Comparison of ENCODE assay signal across 7 mouse cellular contexts in genomic region chr17:33950131-33950625, GRCm38 (mm10). TPM values are rescaled to one million over a fixed set of nuclear protein-coding genes. Genes with fewer than 3 reads are reported as not detected.
DNase-seq lines count a peak whose midpoint lies in the region; ATAC-seq and TF ChIP-seq lines count a peak whose summit lies in the region.

No protein-coding gene starts in this region.

- no peak for DNase-seq in lung, adult 18-20 months
- DNase-seq in forebrain, embryonic 10.5 days (ENCODE audit: extremely low spot score, low spot score) = no peak
- DNase-seq in right cerebral cortex, postnatal 14 days = no peak
- no peak for DNase-seq in ovary, adult 18-20 months (ENCODE audit: low spot score)

- 73% methylated on average over 10 of the region's 10 CpGs for WGBS in lung, embryonic 15.5 days
- 78% methylated on average over 10 of the region's 10 CpGs for WGBS in forebrain, embryonic 10.5 days
- WGBS in intestine, postnatal 0 days = 75% methylated on average over 10 of the region's 10 CpGs
- 63% methylated on average over 10 of the region's 10 CpGs for whole genome bisulfite sequencing in olfactory bulb, adult 2 months

- peaks cover 56% of the 10 kb centered on the region for H3K36me3 ChIP-seq in lung, embryonic 15.5 days
- peaks cover 96% of the 10 kb centered on the region for H3K36me3 ChIP-seq in forebrain, embryonic 10.5 days (replicated peaks)
- peaks cover 28% of the 10 kb centered on the region for H3K36me3 ChIP-seq in intestine, postnatal 0 days (ENCODE audit: control insufficient read depth, insufficient read depth)

- peaks cover 46% of the 10 kb centered on the region for H3K4me1 ChIP-seq in lung, embryonic 15.5 days
- H3K4me1 ChIP-seq in forebrain, embryonic 10.5 days = peaks cover 49% of the 10 kb centered on the region
- H3K4me1 ChIP-seq in intestine, postnatal 0 days (replicated peaks; ENCODE audit: control insufficient read depth, insufficient read depth, low read length) = peaks cover 4% of the 10 kb centered on the region; the same call in 1 of the 2 replicates
- H3K4me1 ChIP-seq in olfactory bulb, adult 2 months (ENCODE audit: control insufficient read depth, insufficient read depth, low read length) = peaks cover 35% of the 10 kb centered on the region

- TF ChIP-seq POLR2A in olfactory bulb, adult 2 months (IDR thresholded peaks at IDR 0.05; ENCODE audit: insufficient read depth, low read depth, low read length) = no peak

- no peak for TF ChIP-seq CTCF in intestine, postnatal 0 days (IDR thresholded peaks at IDR 0.05; ENCODE audit: low read depth)
- TF ChIP-seq CTCF in olfactory bulb, adult 2 months (IDR thresholded peaks at IDR 0.05; ENCODE audit: insufficient read depth, low read depth, low read length) = no peak

- no peak overlapping the region for H3K9ac ChIP-seq in lung, embryonic 15.5 days
- H3K9ac ChIP-seq in intestine, postnatal 0 days (ENCODE audit: low read depth, low read length) = peak overlapping the region; percentile 59; the same call in 1 of the 2 replicates

- no peak for ATAC-seq in lung, embryonic 15.5 days (ENCODE audit: borderline replicate concordance, extremely low read depth, low FRiP score, low TSS enrichment)
- no peak for ATAC-seq in intestine, postnatal 0 days

- peak overlapping the region; percentile 90 for H3K4me2 ChIP-seq in lung, embryonic 15.5 days
- H3K4me2 ChIP-seq in intestine, postnatal 0 days (replicated peaks; ENCODE audit: low read depth) = peak overlapping the region; percentile 95

- H3K4me3 ChIP-seq in lung, embryonic 15.5 days = peak overlapping the region; percentile 47
- H3K4me3 ChIP-seq in forebrain, embryonic 10.5 days = peak overlapping the region; percentile 56
- H3K4me3 ChIP-seq in intestine, postnatal 0 days (ENCODE audit: low read depth, low read length) = peak overlapping the region; percentile 51
- peak overlapping the region; percentile 72 for H3K4me3 ChIP-seq in olfactory bulb, adult 2 months (ENCODE audit: insufficient read depth, low read depth, low read length)

- H3K9me3 ChIP-seq in lung, embryonic 15.5 days = no peaks in the 10 kb centered on the region
- no peaks in the 10 kb centered on the region for H3K9me3 ChIP-seq in forebrain, embryonic 10.5 days
- H3K9me3 ChIP-seq in intestine, postnatal 0 days (ENCODE audit: control insufficient read depth) = no peaks in the 10 kb centered on the region

- H3K27ac ChIP-seq in lung, embryonic 15.5 days = peak overlapping the region; percentile 90; the same call in 1 of the 2 replicates
- H3K27ac ChIP-seq in forebrain, embryonic 10.5 days = peak overlapping the region; percentile 86
- peak overlapping the region; percentile 80 for H3K27ac ChIP-seq in intestine, postnatal 0 days (ENCODE audit: low read depth, low read length)
- H3K27ac ChIP-seq in olfactory bulb, adult 2 months (ENCODE audit: insufficient read depth, low read depth, low read length) = no peak overlapping the region

- H3K27me3 ChIP-seq in lung, embryonic 15.5 days = no peaks in the 10 kb centered on the region
- no peaks in the 10 kb centered on the region for H3K27me3 ChIP-seq in forebrain, embryonic 10.5 days (ENCODE audit: poor library complexity, severe bottlenecking)
- no peaks in the 10 kb centered on the region for H3K27me3 ChIP-seq in intestine, postnatal 0 days (replicated peaks; ENCODE audit: control insufficient read depth, insufficient read depth, low read length)

RNA-seq across cellular contexts. Expression of gene B3galt4, which starts 1.1 kb away (rescaled TPM):
- 3.8 and 4.3 TPM in 2 replicates for polyA plus RNA-seq in lung, embryonic 15.5 days (2015; fragmentation: Nextera tagmentation; extraction: Ambion mirVana)
- polyA plus RNA-seq in forebrain, embryonic 10.5 days (2016; fragmentation: Nextera tagmentation; extraction: Ambion mirVana) = 3.3 and 3.7 TPM in 2 replicates
- polyA plus RNA-seq in intestine, postnatal 0 days (2015; fragmentation: Nextera tagmentation; extraction: Ambion mirVana) = 14.0 and 15.0 TPM in 2 replicates
- not detected in 2 replicates for polyA plus RNA-seq in olfactory bulb, adult 2 months (2012; ENCODE audit: insufficient read depth, insufficient read length, low replicate concordance, missing spikeins)

RNA-seq across cellular contexts. Expression of gene Vps52, which starts 5.4 kb away (rescaled TPM):
- 49.3 and 55.4 TPM in 2 replicates for polyA plus RNA-seq in lung, embryonic 15.5 days (2015; fragmentation: Nextera tagmentation; extraction: Ambion mirVana)
- polyA plus RNA-seq in forebrain, embryonic 10.5 days (2016; fragmentation: Nextera tagmentation; extraction: Ambion mirVana) = 49.4 and 51.3 TPM in 2 replicates
- polyA plus RNA-seq in intestine, postnatal 0 days (2015; fragmentation: Nextera tagmentation; extraction: Ambion mirVana) = 23.5 and 25.5 TPM in 2 replicates
- polyA plus RNA-seq in olfactory bulb, adult 2 months (2012; ENCODE audit: insufficient read depth, insufficient read length, low replicate concordance, missing spikeins) = not detected in 2 replicates

RNA-seq across cellular contexts. Expression of gene Rps18, which starts 5.6 kb away (rescaled TPM):
- polyA plus RNA-seq in lung, embryonic 15.5 days (2015; fragmentation: Nextera tagmentation; extraction: Ambion mirVana) = 1,650 and 1,822 TPM in 2 replicates
- polyA plus RNA-seq in forebrain, embryonic 10.5 days (2016; fragmentation: Nextera tagmentation; extraction: Ambion mirVana) = 1,596 and 1,663 TPM in 2 replicates
- 1,060 and 1,067 TPM in 2 replicates for polyA plus RNA-seq in intestine, postnatal 0 days (2015; fragmentation: Nextera tagmentation; extraction: Ambion mirVana)
- polyA plus RNA-seq in olfactory bulb, adult 2 months (2012; ENCODE audit: insufficient read depth, insufficient read length, low replicate concordance, missing spikeins) = 1,298 TPM in 1 of 2 replicates, not detected in the other

RNA-seq across cellular contexts. Expression of gene Wdr46, which starts 9.7 kb away (rescaled TPM):
- polyA plus RNA-seq in lung, embryonic 15.5 days (2015; fragmentation: Nextera tagmentation; extraction: Ambion mirVana) = 33.1 and 34.2 TPM in 2 replicates
- polyA plus RNA-seq in forebrain, embryonic 10.5 days (2016; fragmentation: Nextera tagmentation; extraction: Ambion mirVana) = 56.1 and 59.6 TPM in 2 replicates
- 10.6 and 11.2 TPM in 2 replicates for polyA plus RNA-seq in intestine, postnatal 0 days (2015; fragmentation: Nextera tagmentation; extraction: Ambion mirVana)
- polyA plus RNA-seq in olfactory bulb, adult 2 months (2012; ENCODE audit: insufficient read depth, insufficient read length, low replicate concordance, missing spikeins) = not detected in 2 replicates

RNA-seq across cellular contexts. Expression of gene Pfdn6, which starts 10.0 kb away (rescaled TPM):
- 137 and 153 TPM in 2 replicates for polyA plus RNA-seq in lung, embryonic 15.5 days (2015; fragmentation: Nextera tagmentation; extraction: Ambion mirVana)
- 239 and 242 TPM in 2 replicates for polyA plus RNA-seq in forebrain, embryonic 10.5 days (2016; fragmentation: Nextera tagmentation; extraction: Ambion mirVana)
- 111 and 116 TPM in 2 replicates for polyA plus RNA-seq in intestine, postnatal 0 days (2015; fragmentation: Nextera tagmentation; extraction: Ambion mirVana)
- polyA plus RNA-seq in olfactory bulb, adult 2 months (2012; ENCODE audit: insufficient read depth, insufficient read length, low replicate concordance, missing spikeins) = not detected in 2 replicates
